Mouse (Mus musculus) neural tube, embryonic 13.5 days (tissue): ENCODE data around the gene Bend6. TPM values are rescaled to one million over a fixed set of nuclear protein-coding genes. Genes with fewer than 3 reads are reported as not detected.
A peak's percentile ranks its signal among the peaks of the same experiment; 100 is the strongest.

Experiments
- ATAC-seq: fragments of 200-750 bp; cut with Nextera tagmentation; 2 replicates; pipeline ENCODE4 v1.8.0; 2017; ENCODE audit warnings: low read depth, mild to moderate bottlenecking, moderate TSS enrichment, moderate library complexity
- H3K27ac ChIP-seq: fragments of 300-500 bp; sonication (generic); replicated peaks from 2 replicates; pipeline ENCODE4 v1.5.1; 2015; ENCODE audit warnings: moderate library complexity, mild to moderate bottlenecking, inconsistent platforms
- H3K27me3 ChIP-seq: fragments of 300-500 bp; sonication (generic); 2 replicates; pipeline ENCODE4 v1.6.1; 2015; ENCODE audit warnings: mild to moderate bottlenecking, inconsistent platforms
- H3K36me3 ChIP-seq: fragments of 300-500 bp; sonication (generic); 2 replicates; pipeline ENCODE4 v1.6.1; 2015; ENCODE audit warnings: mild to moderate bottlenecking, inconsistent platforms
- H3K4me1 ChIP-seq: fragments of 300-500 bp; sonication (generic); replicated peaks from 2 replicates; pipeline ENCODE4 v1.6.1; 2015; ENCODE audit warnings: inconsistent platforms
- H3K4me2 ChIP-seq: fragments of 300-500 bp; sonication (generic); 2 replicates; pipeline ENCODE4 v1.6.1; 2015; ENCODE audit warnings: inconsistent platforms, mild to moderate bottlenecking, moderate library complexity
- H3K4me3 ChIP-seq: fragments of 300-500 bp; sonication (generic); 2 replicates; pipeline ENCODE4 v1.5.1; 2015; ENCODE audit warnings: mild to moderate bottlenecking, inconsistent platforms
- H3K9ac ChIP-seq: fragments of 300-500 bp; sonication (generic); 2 replicates; pipeline ENCODE4 v1.6.1; 2015; ENCODE audit warnings: moderate library complexity, mild to moderate bottlenecking, inconsistent platforms
- H3K9me3 ChIP-seq: fragments of 300-500 bp; sonication (generic); 2 replicates; pipeline ENCODE4 v1.6.1; 2016; ENCODE audit warnings: inconsistent platforms
- WGBS: fragments of 180-500 bp; shearing (Covaris S2); methylation state at CpG from one replicate; pipeline ENCODE4 v1.1.7; 2015; 5-methylcytosine and 5-hydroxymethylcytosine counted together
- polyA plus RNA-seq: library from polyadenylated mRNA; unstranded; fragments of >200 nt; fragmentation: Nextera tagmentation; extraction: Ambion mirVana; gene quantifications from 2 replicates; pipeline ENCODE4 v1.2.1, GENCODE M21; 2015

The Bend6 gene
- 20.8 and 21.3 TPM in 2 replicates for polyA plus RNA-seq

GRCm38 (mm10) chr1:33907421-33908190 lies at the start of gene Bend6:
TSS of gene Bend6 (minus strand) at chr1:33907816.
- Histone ChIP-seq H3K36me3 (no peaks in the 10 kb centered on the region), H3K4me2 (peak within 1 kb of the TSS; percentile 80), H3K4me3 (peak within 1 kb of the TSS; percentile 66), H3K27me3 (peaks cover 22% of the 10 kb centered on the region), H3K4me1 (peaks cover 24% of the 10 kb centered on the region), H3K9me3 (no peaks in the 10 kb centered on the region), H3K9ac (peak within 1 kb of the TSS; percentile 84), H3K27ac (peak within 1 kb of the TSS; percentile 88)
- ATAC-seq, result peak; percentile 88
- under 1% methylated on average over 73 of the region's 110 CpGs for WGBS

DNA sequence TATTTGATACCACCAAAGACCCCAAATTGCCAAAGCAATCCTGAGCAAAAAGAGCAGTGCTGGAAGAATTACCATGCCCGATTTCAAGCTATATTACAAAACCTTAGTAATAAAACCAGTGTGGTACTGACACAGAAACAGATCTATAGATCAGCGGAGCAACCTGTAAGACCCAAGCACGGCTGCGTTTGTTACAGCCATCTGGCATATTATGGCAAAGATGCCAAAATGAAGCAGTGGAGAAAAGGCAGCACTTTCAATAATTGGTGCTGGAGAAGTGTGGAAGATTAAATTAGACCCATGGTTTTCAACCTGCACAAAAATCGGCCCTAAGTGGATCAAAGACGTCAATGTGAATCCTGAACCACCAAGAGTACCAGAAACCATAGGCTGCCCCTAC lies 48.0 kb upstream of the Bend6 start:
- no peak overlapping the region for H3K4me2 ChIP-seq
- ATAC-seq, result no peak
- H3K9me3 ChIP-seq, result no peaks in the 10 kb centered on the region
- H3K27ac ChIP-seq, result no peak overlapping the region
- H3K27me3 ChIP-seq, result no peaks in the 10 kb centered on the region
- no peaks in the 10 kb centered on the region for H3K4me1 ChIP-seq
- H3K9ac ChIP-seq, result no peak overlapping the region
- H3K36me3 ChIP-seq, result no peaks in the 10 kb centered on the region
- 92% methylated on average over 6 of the region's 6 CpGs for WGBS
- no peak overlapping the region for H3K4me3 ChIP-seq

DNA sequence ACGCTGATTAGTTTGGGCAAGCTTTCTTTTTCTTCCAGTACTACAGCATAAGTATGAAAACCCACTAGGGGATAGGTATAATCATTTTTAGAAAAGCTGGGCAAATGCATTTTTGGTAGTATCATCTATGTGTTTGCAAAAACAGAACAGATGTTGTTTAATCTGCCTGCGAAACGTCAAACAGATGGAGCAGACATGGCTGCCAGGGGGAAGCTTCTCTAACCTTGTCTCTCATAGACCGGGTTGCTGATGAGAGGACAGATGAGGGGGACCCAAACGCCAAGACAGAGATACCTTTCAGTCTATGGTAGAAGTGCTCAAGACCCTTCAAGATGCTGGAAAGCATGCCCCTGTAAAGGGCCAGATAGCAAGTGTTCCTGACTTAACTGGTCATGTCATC lies 40.9 kb upstream of the Bend6 start:
- 84% methylated on average over 5 of the region's 5 CpGs for WGBS
- no peaks in the 10 kb centered on the region for H3K4me1 ChIP-seq

GRCm38 (mm10) chr1:33947838-33948237 lies 40.2 kb upstream of the Bend6 start:
- Histone ChIP-seq H3K4me2 (no peak overlapping the region), H3K9me3 (no peaks in the 10 kb centered on the region), H3K9ac (no peak overlapping the region), H3K27ac (no peak overlapping the region), H3K4me3 (no peak overlapping the region), H3K27me3 (no peaks in the 10 kb centered on the region), H3K4me1 (no peaks in the 10 kb centered on the region), H3K36me3 (no peaks in the 10 kb centered on the region)
- 94% methylated on average over 6 of the region's 6 CpGs for WGBS
- no peak for ATAC-seq

More for the DNA sequence above, 40.9 kb upstream of the Bend6 start:
- H3K27ac ChIP-seq, result no peak overlapping the region
- no peak overlapping the region for H3K4me2 ChIP-seq
- no peak for ATAC-seq
- no peak overlapping the region for H3K9ac ChIP-seq
- H3K36me3 ChIP-seq, result no peaks in the 10 kb centered on the region
- no peak overlapping the region for H3K4me3 ChIP-seq
- H3K9me3 ChIP-seq, result no peaks in the 10 kb centered on the region
- no peaks in the 10 kb centered on the region for H3K27me3 ChIP-seq

DNA sequence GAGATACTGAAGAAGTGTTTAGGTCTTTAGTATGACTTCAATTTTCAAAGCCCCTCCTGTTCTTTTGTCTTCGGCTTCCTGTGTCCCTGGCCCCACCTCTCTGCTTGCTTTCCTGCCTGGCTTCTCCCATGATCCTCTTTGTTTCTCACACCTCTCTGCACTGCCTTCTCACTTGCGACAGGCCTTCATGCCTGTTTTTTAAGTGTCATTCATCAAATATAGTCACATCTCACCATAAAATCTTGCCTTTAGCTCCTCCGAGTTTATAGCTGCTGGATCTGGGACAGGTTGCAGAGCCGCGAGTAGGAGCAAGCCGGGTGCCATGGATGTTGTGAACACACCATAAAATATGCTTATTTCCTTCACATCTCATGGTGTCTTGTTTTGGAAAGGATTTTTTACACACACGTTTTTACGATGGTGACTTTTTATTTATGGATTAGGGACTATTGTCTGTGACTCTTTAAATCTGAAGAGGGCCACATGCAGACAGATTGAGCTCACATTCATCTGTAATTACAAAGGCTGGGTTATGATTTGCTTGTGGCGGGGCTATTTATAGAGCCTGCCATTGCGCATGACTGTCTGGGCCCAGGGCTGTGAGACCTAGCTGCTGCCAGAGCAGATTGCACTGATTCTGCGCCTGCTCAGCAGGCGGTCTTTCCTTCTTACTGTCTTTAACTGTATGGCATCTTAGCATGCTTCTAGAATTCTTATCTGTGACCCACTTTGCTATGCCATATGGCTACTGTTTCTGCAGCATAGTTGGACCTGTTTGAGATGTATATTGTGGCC lies 39.2 kb upstream of the Bend6 start:
- WGBS, result 75% methylated on average over 12 of the region's 12 CpGs
- ATAC-seq, result peak; percentile 40; the same call in 1 of the 2 replicates
- Histone ChIP-seq H3K4me1 (no peaks in the 10 kb centered on the region), H3K27ac (no peak overlapping the region), H3K9me3 (no peaks in the 10 kb centered on the region), H3K36me3 (no peaks in the 10 kb centered on the region), H3K4me3 (no peak overlapping the region), H3K4me2 (no peak overlapping the region), H3K27me3 (no peaks in the 10 kb centered on the region), H3K9ac (no peak overlapping the region)

DNA sequence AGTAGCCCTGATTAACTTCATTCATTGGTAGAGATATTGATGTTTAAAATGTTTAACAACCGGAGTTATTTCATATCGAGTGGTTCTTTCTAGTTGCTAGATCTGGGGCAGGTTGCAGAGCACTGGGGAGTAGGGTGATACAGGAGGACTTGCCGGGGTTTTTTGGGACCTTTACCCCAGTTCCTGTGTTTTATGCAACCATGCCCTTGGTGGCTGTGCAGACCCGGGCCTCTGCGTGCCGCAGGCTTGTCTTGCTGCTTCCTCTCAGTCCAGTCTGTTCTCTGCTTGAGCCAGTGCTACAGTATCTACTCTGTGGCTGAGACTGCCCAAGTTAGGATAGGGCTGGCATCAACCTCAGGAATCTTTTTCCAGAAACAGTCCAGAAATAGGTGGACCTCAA lies 38.1 kb upstream of the Bend6 start:
- 93% methylated on average over 6 of the region's 6 CpGs for WGBS
- H3K4me1 ChIP-seq, result no peaks in the 10 kb centered on the region
- H3K4me2 ChIP-seq, result no peak overlapping the region
- no peak overlapping the region for H3K9ac ChIP-seq
- no peak overlapping the region for H3K27ac ChIP-seq
- H3K27me3 ChIP-seq, result no peaks in the 10 kb centered on the region
- H3K9me3 ChIP-seq, result no peaks in the 10 kb centered on the region
- H3K4me3 ChIP-seq, result no peak overlapping the region
- H3K36me3 ChIP-seq, result no peaks in the 10 kb centered on the region
- no peak for ATAC-seq

DNA sequence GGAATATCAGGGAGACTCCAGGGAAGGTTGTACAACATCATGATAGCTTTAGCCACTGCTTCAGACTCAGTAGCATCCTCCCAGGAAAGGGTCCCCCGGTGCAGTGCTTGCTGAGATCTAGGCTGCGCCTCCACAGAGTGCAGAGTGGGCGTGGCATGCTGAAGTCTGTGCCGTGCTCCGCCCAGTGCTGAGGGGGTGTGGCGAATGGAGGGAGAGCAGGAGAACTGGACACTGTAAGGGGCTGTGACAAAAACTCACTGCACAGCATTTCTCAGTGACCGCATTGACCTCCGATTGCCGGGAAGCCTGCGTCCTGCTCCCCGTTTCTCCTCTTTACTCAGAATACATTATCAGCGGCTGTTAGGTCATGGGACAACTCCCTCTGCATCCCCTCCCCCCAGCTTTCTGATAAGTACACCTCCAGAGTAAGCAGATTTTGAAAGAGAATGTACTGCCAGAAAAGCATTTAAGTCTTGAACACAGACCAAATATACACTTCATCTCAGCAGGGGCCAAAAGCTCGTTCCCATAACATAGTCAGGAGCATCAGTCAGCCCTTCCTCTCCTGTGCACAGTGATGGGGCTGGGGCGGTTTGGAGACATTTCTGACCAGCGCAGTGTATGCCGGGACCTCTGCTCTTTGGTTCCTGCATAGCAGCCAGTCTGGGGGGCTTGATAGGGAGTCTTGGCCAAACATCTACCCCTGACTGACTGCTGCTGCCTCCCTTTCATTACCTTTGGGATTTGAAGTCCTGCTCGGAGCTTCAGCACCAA lies 37.5 kb upstream of the Bend6 start:
- H3K27me3 ChIP-seq, result no peaks in the 10 kb centered on the region
- H3K9me3 ChIP-seq, result no peaks in the 10 kb centered on the region
- no peaks in the 10 kb centered on the region for H3K4me1 ChIP-seq
- no peak overlapping the region for H3K9ac ChIP-seq
- H3K4me3 ChIP-seq, result no peak overlapping the region
- WGBS, result 77% methylated on average over 17 of the region's 17 CpGs
- no peak overlapping the region for H3K27ac ChIP-seq
- H3K4me2 ChIP-seq, result no peak overlapping the region
- 0 out of 2 replicates have a peak, but pooled peaks have one; percentile 41 for ATAC-seq
- no peaks in the 10 kb centered on the region for H3K36me3 ChIP-seq

DNA sequence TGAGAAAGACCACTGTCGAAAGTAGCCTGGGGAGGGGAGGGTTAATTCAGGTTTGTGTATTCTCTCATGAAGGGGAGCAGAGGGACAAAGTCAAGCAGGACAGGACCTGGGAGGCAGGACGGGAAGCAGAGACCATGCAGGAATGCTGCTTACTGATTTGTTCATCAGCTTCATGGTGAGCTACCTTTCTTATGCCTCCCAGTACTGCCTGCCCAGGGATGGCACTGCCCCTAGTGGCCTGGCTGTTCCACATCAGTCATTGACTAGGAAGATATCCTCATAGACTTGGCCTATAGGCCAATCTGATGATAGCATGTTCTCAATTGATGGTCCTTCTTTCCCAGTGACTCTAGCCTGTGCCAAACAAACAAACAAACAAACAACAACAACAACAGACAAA lies 36.3 kb upstream of the Bend6 start:
- ATAC-seq, result no peak
- Histone ChIP-seq H3K36me3 (no peaks in the 10 kb centered on the region), H3K4me2 (no peak overlapping the region), H3K9ac (no peak overlapping the region), H3K27me3 (no peaks in the 10 kb centered on the region), H3K4me1 (no peaks in the 10 kb centered on the region), H3K27ac (no peak overlapping the region), H3K9me3 (no peaks in the 10 kb centered on the region), H3K4me3 (no peak overlapping the region)
- WGBS, result 87% methylated on average over 2 of the region's 2 CpGs

- Histone ChIP-seq H3K4me1 (no peaks in the 10 kb centered on the region), H3K4me2 (no peak overlapping the region), H3K27ac (no peak overlapping the region), H3K36me3 (no peaks in the 10 kb centered on the region), H3K4me3 (no peak overlapping the region), H3K9ac (no peak overlapping the region), H3K27me3 (no peaks in the 10 kb centered on the region), H3K9me3 (no peaks in the 10 kb centered on the region)
- WGBS, result 80% methylated on average over 8 of the region's 8 CpGs
- ATAC-seq, result no peak
Observed at GRCm38 (mm10) chr1:33942638-33943037, 35.0 kb upstream of the Bend6 start.

DNA sequence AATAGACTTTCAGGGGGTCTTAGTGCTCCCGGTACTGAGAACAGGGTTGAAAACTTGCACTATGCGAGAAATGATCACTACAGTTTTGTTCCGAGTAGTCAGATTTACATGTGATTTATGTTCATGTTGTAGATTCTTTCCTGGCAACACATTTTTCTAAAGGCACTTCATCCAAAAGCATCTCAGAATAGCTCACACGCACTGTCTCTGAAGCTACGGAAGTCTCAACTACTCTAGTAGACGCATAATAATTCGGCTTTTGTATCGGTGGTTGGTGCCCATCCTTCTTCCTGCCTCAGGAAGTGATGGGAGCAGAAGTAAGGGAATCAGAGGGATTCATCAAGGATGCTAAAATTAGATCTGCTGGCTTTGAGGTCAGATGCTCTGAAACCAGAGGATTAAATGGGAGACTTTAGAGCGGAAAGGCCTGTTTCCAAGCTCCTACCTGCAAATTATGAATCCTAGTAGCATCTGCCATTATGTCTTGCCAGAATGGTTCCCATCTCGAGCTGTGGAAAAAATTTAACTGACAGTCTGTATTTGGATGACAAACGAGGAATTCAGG lies 32.8 kb upstream of the Bend6 start:
- H3K9ac ChIP-seq, result no peak overlapping the region
- H3K4me2 ChIP-seq, result no peak overlapping the region
- H3K9me3 ChIP-seq, result no peaks in the 10 kb centered on the region
- no peak for ATAC-seq
- H3K4me3 ChIP-seq, result no peak overlapping the region
- 79% methylated on average over 11 of the region's 11 CpGs for WGBS
- H3K4me1 ChIP-seq, result no peaks in the 10 kb centered on the region
- no peaks in the 10 kb centered on the region for H3K27me3 ChIP-seq
- H3K36me3 ChIP-seq, result no peaks in the 10 kb centered on the region
- no peak overlapping the region for H3K27ac ChIP-seq

- H3K9ac ChIP-seq, result no peak overlapping the region
- ATAC-seq, result no peak
- 87% methylated on average over 5 of the region's 5 CpGs for WGBS
Observed at GRCm38 (mm10) chr1:33939828-33940227, 32.2 kb upstream of the Bend6 start.

GRCm38 (mm10) chr1:33935946-33936345 lies 28.3 kb upstream of the Bend6 start:
- Histone ChIP-seq H3K9ac (no peak overlapping the region), H3K4me1 (peaks cover 5% of the 10 kb centered on the region), H3K4me2 (no peak overlapping the region), H3K4me3 (no peak overlapping the region), H3K27ac (no peak overlapping the region), H3K27me3 (no peaks in the 10 kb centered on the region), H3K36me3 (no peaks in the 10 kb centered on the region), H3K9me3 (no peaks in the 10 kb centered on the region)
- WGBS, result 88% methylated on average over 3 of the region's 3 CpGs
- no peak for ATAC-seq

More at GRCm38 (mm10) chr1:33939828-33940227, 32.2 kb upstream of the Bend6 start:
- no peak overlapping the region for H3K27ac ChIP-seq
- H3K4me2 ChIP-seq, result no peak overlapping the region
- no peaks in the 10 kb centered on the region for H3K36me3 ChIP-seq
- no peaks in the 10 kb centered on the region for H3K27me3 ChIP-seq
- no peak overlapping the region for H3K4me3 ChIP-seq
- H3K4me1 ChIP-seq, result no peaks in the 10 kb centered on the region
- H3K9me3 ChIP-seq, result no peaks in the 10 kb centered on the region
